Mouse (Mus musculus): Measurements from ENCODE around the gene Rassf6. TPM values are rescaled to one million over a fixed set of nuclear protein-coding genes. Genes with fewer than 3 reads are reported as not detected.

Rassf6 gene
- polyA plus RNA-seq, 1 experiment: 0.12 TPM

DNA sequence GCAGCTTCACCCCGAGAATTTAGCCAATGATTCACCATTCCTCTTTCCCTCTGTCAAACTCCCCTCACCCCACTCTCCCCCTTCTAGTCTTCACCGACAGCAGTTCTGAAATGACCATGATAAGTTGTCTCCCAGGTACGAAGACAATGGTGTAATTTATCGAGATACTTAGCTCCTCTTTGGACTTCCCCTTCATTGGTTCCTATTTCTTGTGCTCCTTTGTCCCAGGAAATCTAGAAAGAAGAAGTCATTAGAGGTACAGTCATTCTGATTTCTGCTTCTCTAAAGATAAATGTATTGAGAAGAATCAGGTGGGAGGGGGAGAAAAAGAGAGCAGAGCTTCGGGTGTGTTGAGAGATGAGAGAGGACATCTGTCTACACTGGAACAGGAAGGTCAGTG lies 14.3 kb upstream of the Rassf6 start:
- TF ChIP-seq FOSL1 (IDR thresholded peaks at IDR 0.05; ENCODE audit: insufficient read depth, low read length, poor library complexity, severe bottlenecking) (no peak), MYOG (IDR thresholded peaks at IDR 0.05; ENCODE audit: control insufficient read depth, extremely low read depth, insufficient read length) (no peak), CEBPB (IDR thresholded peaks at IDR 0.05; ENCODE audit: low read depth) (no peak), CTCF (IDR thresholded peaks at IDR 0.05; ENCODE audit: control insufficient read depth, insufficient read depth, insufficient read length) (no peak), MAX (IDR thresholded peaks at IDR 0.05) (no peak), USF1 (IDR thresholded peaks at IDR 0.05; ENCODE audit: low read depth) (no peak), MYOD1 (IDR thresholded peaks at IDR 0.05; ENCODE audit: control insufficient read depth, insufficient read length, low read depth) (no peak)
- H3K27me3 ChIP-seq (ENCODE audit: control insufficient read depth, insufficient read depth, insufficient read length): no peaks in the 10 kb centered on the region
- no peaks in the 10 kb centered on the region for H3K36me3 ChIP-seq (ENCODE audit: control insufficient read depth, insufficient read depth)
- no peaks in the 10 kb centered on the region for H3K79me3 ChIP-seq (ENCODE audit: low read depth)
- H3K4me3 ChIP-seq (ENCODE audit: insufficient read depth, poor library complexity, severe bottlenecking): no peak overlapping the region
- no peak overlapping the region for H3ac ChIP-seq (ENCODE audit: control insufficient read depth, insufficient read length, low read depth)
- no peaks in the 10 kb centered on the region for H3K79me2 ChIP-seq (ENCODE audit: control insufficient read depth, insufficient read depth)

GRCm38 (mm10) chr5:90652724-90653123 lies 12.3 kb upstream of the Rassf6 start:
- Histone ChIP-seq H3K79me3 (ENCODE audit: low read depth) (no peaks in the 10 kb centered on the region), H3K36me3 (ENCODE audit: control insufficient read depth, insufficient read depth) (no peaks in the 10 kb centered on the region), H3K79me2 (ENCODE audit: control insufficient read depth, insufficient read depth) (no peaks in the 10 kb centered on the region), H3K27me3 (ENCODE audit: control insufficient read depth, insufficient read depth, insufficient read length) (no peaks in the 10 kb centered on the region), H3K4me3 (ENCODE audit: insufficient read depth, poor library complexity, severe bottlenecking) (no peak overlapping the region), H3ac (ENCODE audit: control insufficient read depth, insufficient read length, low read depth) (no peak overlapping the region)
- TF ChIP-seq USF1 (IDR thresholded peaks at IDR 0.05; ENCODE audit: low read depth) (no peak), CTCF (IDR thresholded peaks at IDR 0.05; ENCODE audit: control insufficient read depth, insufficient read depth, insufficient read length) (peak; percentile 24)

DNA sequence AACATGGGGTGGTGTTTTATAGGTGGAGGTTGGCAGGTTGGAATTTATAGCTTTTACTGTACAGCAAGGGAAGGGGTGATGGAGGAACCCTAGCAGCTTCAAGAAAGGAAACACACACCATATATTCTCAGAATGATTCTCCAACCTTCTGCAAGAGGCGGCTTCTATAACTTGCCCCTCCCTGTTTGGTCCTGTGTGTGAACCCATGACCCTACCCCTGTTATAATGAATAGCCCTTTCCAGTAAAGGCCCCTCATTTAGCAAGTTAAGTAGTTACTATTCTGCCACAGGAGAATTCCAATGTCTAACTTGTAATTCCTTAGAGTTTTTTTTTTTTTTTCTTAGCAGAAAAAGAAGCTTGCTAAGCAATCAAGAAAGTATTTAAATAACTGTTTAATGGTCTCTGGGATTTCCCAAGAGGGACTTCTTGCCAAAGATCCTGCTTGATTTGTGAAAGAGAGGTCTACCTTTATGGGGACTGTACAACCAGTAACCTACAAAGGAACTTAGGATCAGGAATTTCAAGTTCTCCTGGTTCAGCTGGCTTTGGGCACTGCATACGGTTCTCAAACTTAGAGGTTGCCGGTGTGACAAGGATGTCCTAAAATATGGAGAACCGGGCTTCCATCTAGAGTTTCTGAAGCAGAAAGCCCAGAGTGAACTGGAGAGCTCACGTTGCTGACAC lies 10.2 kb upstream of the Rassf6 start:
- Histone ChIP-seq H3K36me3 (ENCODE audit: control insufficient read depth, insufficient read depth) (no peaks in the 10 kb centered on the region), H3K27me3 (ENCODE audit: control insufficient read depth, insufficient read depth, insufficient read length) (no peaks in the 10 kb centered on the region), H3K4me3 (ENCODE audit: insufficient read depth, poor library complexity, severe bottlenecking) (no peak overlapping the region), H3ac (ENCODE audit: control insufficient read depth, insufficient read length, low read depth) (no peak overlapping the region), H3K79me2 (ENCODE audit: control insufficient read depth, insufficient read depth) (no peaks in the 10 kb centered on the region), H3K79me3 (ENCODE audit: low read depth) (no peaks in the 10 kb centered on the region)
- no peak for TF ChIP-seq MYOD1 (IDR thresholded peaks at IDR 0.05; ENCODE audit: control insufficient read depth, insufficient read length, low read depth)

DNA sequence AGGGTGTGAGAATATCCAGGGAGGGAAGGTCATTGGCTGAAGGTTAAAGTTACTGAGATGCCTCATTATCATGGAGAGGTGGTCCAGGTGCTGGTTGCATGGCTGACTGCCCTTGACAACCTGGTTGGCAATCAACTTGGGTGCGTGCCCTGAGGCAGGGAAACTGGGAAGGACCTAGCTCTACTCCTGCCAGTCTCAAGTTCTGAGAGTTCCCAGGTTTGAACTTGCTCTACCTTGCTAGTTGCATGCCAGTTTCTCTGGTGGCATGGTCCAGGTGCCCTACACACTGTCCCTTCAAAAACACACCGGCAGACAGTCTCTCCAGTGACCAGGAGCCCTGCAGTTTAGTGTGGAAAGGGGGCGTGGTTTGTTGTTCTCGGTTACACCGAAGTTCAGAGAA lies 7.0 kb upstream of the Rassf6 start:
- Histone ChIP-seq H3ac (ENCODE audit: control insufficient read depth, insufficient read length, low read depth) (no peak overlapping the region), H3K4me3 (ENCODE audit: insufficient read depth, poor library complexity, severe bottlenecking) (no peak overlapping the region), H3K36me3 (ENCODE audit: control insufficient read depth, insufficient read depth) (no peaks in the 10 kb centered on the region), H3K79me3 (ENCODE audit: low read depth) (no peaks in the 10 kb centered on the region), H3K79me2 (ENCODE audit: control insufficient read depth, insufficient read depth) (no peaks in the 10 kb centered on the region), H3K27me3 (ENCODE audit: control insufficient read depth, insufficient read depth, insufficient read length) (no peaks in the 10 kb centered on the region)
- TF ChIP-seq FOSL1 (IDR thresholded peaks at IDR 0.05; ENCODE audit: insufficient read depth, low read length, poor library complexity, severe bottlenecking) (no peak), MYOD1 (IDR thresholded peaks at IDR 0.05; ENCODE audit: control insufficient read depth, insufficient read length, low read depth) (no peak), USF1 (IDR thresholded peaks at IDR 0.05; ENCODE audit: low read depth) (no peak), MYOG (IDR thresholded peaks at IDR 0.05; ENCODE audit: control insufficient read depth, extremely low read depth, insufficient read length) (no peak), CEBPB (IDR thresholded peaks at IDR 0.05; ENCODE audit: low read depth) (no peak), MAX (IDR thresholded peaks at IDR 0.05) (no peak), CTCF (IDR thresholded peaks at IDR 0.05; ENCODE audit: control insufficient read depth, insufficient read depth, insufficient read length) (no peak)

DNA sequence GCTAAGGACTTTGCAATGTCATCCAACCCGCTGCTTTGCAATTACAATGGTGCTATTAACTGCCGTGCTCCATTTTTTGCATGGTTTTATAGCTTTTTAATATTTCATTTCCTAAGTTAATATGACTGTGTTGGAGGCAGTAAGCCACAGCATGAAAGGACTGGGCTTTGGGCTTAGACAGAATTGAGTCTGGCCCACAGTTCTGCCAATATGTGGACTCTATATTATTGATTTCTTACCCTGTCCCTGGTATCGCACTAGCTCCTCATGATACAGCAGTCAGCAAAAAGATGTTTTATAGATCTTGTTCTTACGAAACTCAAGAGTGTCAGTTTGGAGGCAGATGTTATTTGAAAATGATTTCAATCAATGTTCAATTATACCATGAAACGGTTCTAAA lies 5.9 kb upstream of the Rassf6 start:
- Histone ChIP-seq H3ac (ENCODE audit: control insufficient read depth, insufficient read length, low read depth) (no peak overlapping the region), H3K36me3 (ENCODE audit: control insufficient read depth, insufficient read depth) (no peaks in the 10 kb centered on the region), H3K79me2 (ENCODE audit: control insufficient read depth, insufficient read depth) (no peaks in the 10 kb centered on the region), H3K27me3 (ENCODE audit: control insufficient read depth, insufficient read depth, insufficient read length) (no peaks in the 10 kb centered on the region), H3K4me3 (ENCODE audit: insufficient read depth, poor library complexity, severe bottlenecking) (no peak overlapping the region), H3K79me3 (ENCODE audit: low read depth) (no peaks in the 10 kb centered on the region)
- TF ChIP-seq FOSL1 (IDR thresholded peaks at IDR 0.05; ENCODE audit: insufficient read depth, low read length, poor library complexity, severe bottlenecking) (no peak), CEBPB (IDR thresholded peaks at IDR 0.05; ENCODE audit: low read depth) (no peak), MYOG (IDR thresholded peaks at IDR 0.05; ENCODE audit: control insufficient read depth, extremely low read depth, insufficient read length) (no peak), USF1 (IDR thresholded peaks at IDR 0.05; ENCODE audit: low read depth) (no peak), CTCF (IDR thresholded peaks at IDR 0.05; ENCODE audit: control insufficient read depth, insufficient read depth, insufficient read length) (no peak), MYOD1 (IDR thresholded peaks at IDR 0.05; ENCODE audit: control insufficient read depth, insufficient read length, low read depth) (no peak), MAX (IDR thresholded peaks at IDR 0.05) (no peak)

- Histone ChIP-seq H3K79me2 (ENCODE audit: control insufficient read depth, insufficient read depth) (no peaks in the 10 kb centered on the region), H3K4me3 (ENCODE audit: insufficient read depth, poor library complexity, severe bottlenecking) (no peak overlapping the region), H3K36me3 (ENCODE audit: control insufficient read depth, insufficient read depth) (no peaks in the 10 kb centered on the region), H3K79me3 (ENCODE audit: low read depth) (no peaks in the 10 kb centered on the region), H3K27me3 (ENCODE audit: control insufficient read depth, insufficient read depth, insufficient read length) (no peaks in the 10 kb centered on the region), H3ac (ENCODE audit: control insufficient read depth, insufficient read length, low read depth) (no peak overlapping the region)
- TF ChIP-seq FOSL1 (IDR thresholded peaks at IDR 0.05; ENCODE audit: insufficient read depth, low read length, poor library complexity, severe bottlenecking) (no peak), MYOD1 (IDR thresholded peaks at IDR 0.05; ENCODE audit: control insufficient read depth, insufficient read length, low read depth) (no peak)
Observed at GRCm38 (mm10) chr5:90645579-90645978, 5.1 kb upstream of the Rassf6 start.

Data from C2C12 (cell line).